Mouse (Mus musculus): ENCODE data around the gene Acta1. TPM values are rescaled to one million over a fixed set of nuclear protein-coding genes. Genes with fewer than 3 reads are reported as not detected.
A peak's percentile ranks its signal among the peaks of the same experiment; 100 is the strongest.

Acta1 gene
- total RNA-seq (2014; rRNA removed; ENCODE audit: low replicate concordance) = 180 and 491 TPM in 2 replicates
- 120 and 149 TPM in 2 replicates for polyA plus RNA-seq (2015; fragmentation: Nextera tagmentation; extraction: Ambion mirVana)

GRCm38 (mm10) chr8:123894502-123895097 is at the start of gene Acta1:
Gene Acta1 (minus strand): TSS chr8:123894751.
- H3K27me3 ChIP-seq (ENCODE audit: control insufficient read depth, insufficient read depth, low read length) = peaks cover 44% of the 10 kb centered on the region
- H3K4me3 ChIP-seq (ENCODE audit: low read depth, low read length) = no peak within 1 kb of the TSS
- no peak within 1 kb of the TSS for H3K9ac ChIP-seq (replicated peaks; ENCODE audit: low read depth, low read length)
- no peak within 1 kb of the TSS for H3K4me2 ChIP-seq (ENCODE audit: low read depth, low read length)
- ATAC-seq (ENCODE audit: insufficient read depth, low read depth) (peak; percentile 44; the same call in 1 of the 2 replicates), DNase-seq (ENCODE audit: low spot score) (no peak)
- no peak within 1 kb of the TSS for H3K27ac ChIP-seq (ENCODE audit: low read depth)
- H3K4me1 ChIP-seq (ENCODE audit: control insufficient read depth, insufficient read depth) = no peaks in the 10 kb centered on the region
- H3K36me3 ChIP-seq (replicated peaks; ENCODE audit: control insufficient read depth, insufficient read depth, low read length) = peaks cover 11% of the 10 kb centered on the region; the same call in 1 of the 2 replicates
- no peaks in the 10 kb centered on the region for H3K9me3 ChIP-seq (replicated peaks; ENCODE audit: control insufficient read depth, low read length)
- TF ChIP-seq CTCF (IDR thresholded peaks at IDR 0.05; ENCODE audit: low read depth) (no peak), EP300 (IDR thresholded peaks at IDR 0.05; ENCODE audit: low read depth) (no peak)
- 15% methylated on average over 15 of the region's 15 CpGs for WGBS

DNA sequence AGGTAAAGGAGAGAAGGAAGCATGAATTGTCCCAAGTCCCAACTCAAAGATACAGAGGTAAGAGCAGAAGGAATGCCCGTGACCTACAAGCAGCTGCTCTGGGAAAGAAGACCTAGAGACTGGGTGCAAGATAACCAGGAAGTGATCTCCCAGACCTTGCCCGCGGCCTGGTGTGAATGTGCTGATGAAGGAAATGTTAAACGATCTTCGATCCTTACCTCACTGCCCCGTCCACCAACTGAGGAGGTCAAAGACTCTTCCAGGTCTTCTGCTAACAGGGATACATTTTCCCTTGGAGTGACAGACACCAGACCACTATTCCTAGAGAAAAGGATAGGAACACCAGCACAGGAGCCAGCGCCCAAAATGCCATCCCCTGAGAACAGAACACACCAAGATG is 34.5 kb upstream of the Acta1 start:
- no peak overlapping the region for H3K4me3 ChIP-seq (ENCODE audit: low read depth, low read length)
- no peaks in the 10 kb centered on the region for H3K4me1 ChIP-seq (ENCODE audit: control insufficient read depth, insufficient read depth)
- 91% methylated on average over 7 of the region's 7 CpGs for WGBS
- H3K9me3 ChIP-seq (replicated peaks; ENCODE audit: control insufficient read depth, low read length) = no peaks in the 10 kb centered on the region
- H3K27me3 ChIP-seq (ENCODE audit: control insufficient read depth, insufficient read depth, low read length) = no peaks in the 10 kb centered on the region
- no peak overlapping the region for H3K27ac ChIP-seq (ENCODE audit: low read depth)
- DNase-seq (ENCODE audit: low spot score) = no peak
- ATAC-seq (ENCODE audit: insufficient read depth, low read depth) = no peak
- H3K4me2 ChIP-seq (ENCODE audit: low read depth, low read length) = no peak overlapping the region
- TF ChIP-seq EP300 (IDR thresholded peaks at IDR 0.05; ENCODE audit: low read depth) (no peak), CTCF (IDR thresholded peaks at IDR 0.05; ENCODE audit: low read depth) (no peak)
- peaks cover 60% of the 10 kb centered on the region for H3K36me3 ChIP-seq (replicated peaks; ENCODE audit: control insufficient read depth, insufficient read depth, low read length)
- no peak overlapping the region for H3K9ac ChIP-seq (replicated peaks; ENCODE audit: low read depth, low read length)

GRCm38 (mm10) chr8:123925671-123926070 is 31.1 kb upstream of the Acta1 start:
- Histone ChIP-seq H3K9ac (replicated peaks; ENCODE audit: low read depth, low read length) (no peak overlapping the region), H3K4me1 (ENCODE audit: control insufficient read depth, insufficient read depth) (no peaks in the 10 kb centered on the region), H3K4me2 (ENCODE audit: low read depth, low read length) (no peak overlapping the region), H3K36me3 (replicated peaks; ENCODE audit: control insufficient read depth, insufficient read depth, low read length) (peaks cover 70% of the 10 kb centered on the region), H3K4me3 (ENCODE audit: low read depth, low read length) (no peak overlapping the region), H3K27ac (ENCODE audit: low read depth) (no peak overlapping the region), H3K9me3 (replicated peaks; ENCODE audit: control insufficient read depth, low read length) (no peaks in the 10 kb centered on the region), H3K27me3 (ENCODE audit: control insufficient read depth, insufficient read depth, low read length) (no peaks in the 10 kb centered on the region)
- WGBS = 94% methylated on average over 3 of the region's 3 CpGs
- no peak for ATAC-seq (ENCODE audit: insufficient read depth, low read depth)
- TF ChIP-seq CTCF (IDR thresholded peaks at IDR 0.05; ENCODE audit: low read depth) = no peak
- no peak for DNase-seq (ENCODE audit: low spot score)

GRCm38 (mm10) chr8:123924719-123925118 is 30.2 kb upstream of the Acta1 start:
- H3K4me3 ChIP-seq (ENCODE audit: low read depth, low read length) = no peak overlapping the region
- 23% methylated on average over 2 of the region's 2 CpGs for WGBS
- no peaks in the 10 kb centered on the region for H3K4me1 ChIP-seq (ENCODE audit: control insufficient read depth, insufficient read depth)
- H3K27me3 ChIP-seq (ENCODE audit: control insufficient read depth, insufficient read depth, low read length) = no peaks in the 10 kb centered on the region
- ATAC-seq (ENCODE audit: insufficient read depth, low read depth) (peak; percentile 90), DNase-seq (ENCODE audit: low spot score) (peak; percentile 82)
- TF ChIP-seq CTCF (IDR thresholded peaks at IDR 0.05; ENCODE audit: low read depth) (peak; percentile 97), EP300 (IDR thresholded peaks at IDR 0.05; ENCODE audit: low read depth) (no peak)
- no peaks in the 10 kb centered on the region for H3K9me3 ChIP-seq (replicated peaks; ENCODE audit: control insufficient read depth, low read length)
- H3K9ac ChIP-seq (replicated peaks; ENCODE audit: low read depth, low read length) = no peak overlapping the region
- peaks cover 70% of the 10 kb centered on the region for H3K36me3 ChIP-seq (replicated peaks; ENCODE audit: control insufficient read depth, insufficient read depth, low read length)
- H3K4me2 ChIP-seq (ENCODE audit: low read depth, low read length) = no peak overlapping the region
- H3K27ac ChIP-seq (ENCODE audit: low read depth) = no peak overlapping the region

DNA sequence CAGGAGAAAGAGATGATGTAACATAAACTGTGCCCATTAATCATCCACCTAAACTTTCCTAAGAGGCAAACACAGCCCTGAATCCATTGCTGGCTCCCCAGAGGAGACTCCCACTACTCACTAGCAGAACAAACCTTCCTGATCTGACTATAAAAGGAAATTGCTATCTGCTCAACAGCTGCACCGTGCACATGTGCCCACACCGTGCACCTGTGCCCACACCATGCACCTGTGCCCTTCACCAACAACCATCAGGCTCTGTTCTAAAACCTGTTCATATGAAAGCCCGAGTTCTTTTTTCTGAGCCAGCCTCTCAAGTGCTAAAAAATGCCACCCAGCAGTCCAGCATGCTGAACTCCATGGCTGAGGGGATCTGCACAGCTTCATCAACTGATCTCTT is 20.1 kb upstream of the Acta1 start:
- WGBS = 90% methylated on average over 3 of the region's 3 CpGs
- Histone ChIP-seq H3K9me3 (replicated peaks; ENCODE audit: control insufficient read depth, low read length) (no peaks in the 10 kb centered on the region), H3K4me2 (ENCODE audit: low read depth, low read length) (no peak overlapping the region), H3K9ac (replicated peaks; ENCODE audit: low read depth, low read length) (no peak overlapping the region), H3K27ac (ENCODE audit: low read depth) (no peak overlapping the region), H3K4me1 (ENCODE audit: control insufficient read depth, insufficient read depth) (no peaks in the 10 kb centered on the region), H3K4me3 (ENCODE audit: low read depth, low read length) (no peak overlapping the region), H3K27me3 (ENCODE audit: control insufficient read depth, insufficient read depth, low read length) (no peaks in the 10 kb centered on the region), H3K36me3 (replicated peaks; ENCODE audit: control insufficient read depth, insufficient read depth, low read length) (peaks cover 86% of the 10 kb centered on the region)
- DNase-seq (ENCODE audit: low spot score) (no peak), ATAC-seq (ENCODE audit: insufficient read depth, low read depth) (no peak)
- TF ChIP-seq EP300 (IDR thresholded peaks at IDR 0.05; ENCODE audit: low read depth) (no peak), CTCF (IDR thresholded peaks at IDR 0.05; ENCODE audit: low read depth) (no peak)

DNA sequence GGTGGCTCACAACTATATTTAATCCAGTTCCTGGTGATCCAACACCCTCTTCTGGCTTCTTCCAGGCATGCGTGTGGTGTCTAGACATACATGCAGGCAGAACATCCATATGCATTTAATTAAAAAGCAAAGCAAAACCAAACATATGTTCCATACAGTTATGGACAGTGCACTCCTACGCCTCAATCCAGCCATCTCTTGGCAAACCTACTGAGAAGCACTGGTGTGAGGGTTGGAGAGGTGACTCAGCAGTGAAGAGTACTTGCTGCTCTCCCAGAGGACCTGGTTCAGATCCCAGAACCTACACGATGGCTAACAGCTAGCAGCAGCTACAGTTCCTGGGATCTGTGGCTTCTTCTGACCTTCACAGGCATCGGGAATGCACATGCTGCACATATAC is 17.7 kb upstream of the Acta1 start:
- no peak overlapping the region for H3K4me3 ChIP-seq (ENCODE audit: low read depth, low read length)
- DNase-seq (ENCODE audit: low spot score) = no peak
- no peaks in the 10 kb centered on the region for H3K9me3 ChIP-seq (replicated peaks; ENCODE audit: control insufficient read depth, low read length)
- TF ChIP-seq CTCF (IDR thresholded peaks at IDR 0.05; ENCODE audit: low read depth) (no peak), EP300 (IDR thresholded peaks at IDR 0.05; ENCODE audit: low read depth) (no peak)
- H3K27me3 ChIP-seq (ENCODE audit: control insufficient read depth, insufficient read depth, low read length) = no peaks in the 10 kb centered on the region
- ATAC-seq (ENCODE audit: insufficient read depth, low read depth) = no peak
- no peak overlapping the region for H3K9ac ChIP-seq (replicated peaks; ENCODE audit: low read depth, low read length)
- no peak overlapping the region for H3K4me2 ChIP-seq (ENCODE audit: low read depth, low read length)
- no peaks in the 10 kb centered on the region for H3K4me1 ChIP-seq (ENCODE audit: control insufficient read depth, insufficient read depth)
- WGBS = 86% methylated on average over 4 of the region's 4 CpGs
- H3K36me3 ChIP-seq (replicated peaks; ENCODE audit: control insufficient read depth, insufficient read depth, low read length) = peaks cover 93% of the 10 kb centered on the region
- H3K27ac ChIP-seq (ENCODE audit: low read depth) = no peak overlapping the region

Measured in heart, postnatal 0 days (tissue).